Mouse (Mus musculus) megakaryocyte, embryonic 14.5 days (primary cell): ENCODE results near the gene Gm20388.

Experiments used
- FLI1 ChIP-seq: IDR thresholded peaks from 2 replicates; pipeline ENCODE4 v1.6.1; 2012; ENCODE audit warnings: low read length, inconsistent platforms, mixed read lengths
- GATA1 ChIP-seq: IDR thresholded peaks from 3 replicates; pipeline ENCODE4 v1.6.1; 2012; ENCODE audit warnings: mixed read lengths, low read length, inconsistent platforms, borderline replicate concordance

DNA sequence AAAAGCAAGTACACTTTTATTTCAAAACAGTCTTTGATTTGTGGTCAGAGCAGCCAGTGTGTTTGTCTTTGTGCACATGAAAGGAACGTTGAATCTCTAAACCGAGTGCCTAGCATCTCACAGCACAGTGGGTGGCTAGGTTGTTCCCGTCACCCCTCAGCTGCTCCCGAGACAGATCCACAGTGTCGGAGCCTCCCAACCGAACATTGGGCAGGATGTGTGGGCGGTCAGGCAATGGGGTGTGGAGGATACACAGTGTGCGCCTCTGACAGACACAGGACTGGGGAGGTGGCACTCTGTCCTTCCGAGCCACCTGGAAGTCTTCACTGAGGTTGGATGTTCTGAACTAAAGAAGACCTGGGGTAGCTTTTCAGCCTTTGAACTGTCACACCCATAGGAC, 3595.1 kb downstream of the Gm20388 start:
- TF ChIP-seq GATA1 = no peak
- TF ChIP-seq FLI1 = no peak
